Mouse (Mus musculus): ENCODE data around the gene Tlr7.

- no peak for TF ChIP-seq CTCF (IDR thresholded peaks at IDR 0.05; ENCODE audit: insufficient read depth, low read length)
- TF ChIP-seq POLR2A (IDR thresholded peaks at IDR 0.05; ENCODE audit: borderline replicate concordance, extremely low read depth, low read depth, low read length) = no peak
Observed at GRCm38 (mm10) chrX:167341811-167342210, 11.5 kb upstream of the Tlr7 start.
